Mouse (Mus musculus): ENCODE results near the gene Nutm1. TPM values are rescaled to one million over a fixed set of nuclear protein-coding genes. Genes with fewer than 3 reads are reported as not detected.

The Nutm1 gene
- polyA plus RNA-seq, 1 experiment from 2014 or later = not detected

GRCm38 (mm10) chr2:112246193-112246592, 12.9 kb downstream of the Nutm1 start:
- H3K27ac ChIP-seq (ENCODE audit: low read depth) = no peak overlapping the region
- 90% methylated on average over 6 of the region's 6 CpGs for WGBS
- no peak overlapping the region for H3K9ac ChIP-seq (ENCODE audit: low read length)
- peaks cover 19% of the 10 kb centered on the region; the same call in 1 of the 2 replicates for H3K36me3 ChIP-seq (ENCODE audit: control insufficient read depth, insufficient read depth, low read length)
- H3K4me2 ChIP-seq (ENCODE audit: low read length) = no peak overlapping the region
- H3K4me3 ChIP-seq (ENCODE audit: low read depth, low read length) = no peak overlapping the region
- H3K4me1 ChIP-seq (replicated peaks; ENCODE audit: control insufficient read depth, insufficient read depth, low read length) = no peaks in the 10 kb centered on the region
- H3K9me3 ChIP-seq (ENCODE audit: control insufficient read depth, low read length) = no peaks in the 10 kb centered on the region
- H3K27me3 ChIP-seq (replicated peaks; ENCODE audit: control insufficient read depth, insufficient read depth, low read length) = no peaks in the 10 kb centered on the region
- DNase-seq (ENCODE audit: low spot score) (no peak), ATAC-seq (replicated peaks; ENCODE audit: low FRiP score, low TSS enrichment, low read depth) (no peak; the same call in 1 of the 2 replicates)

- Histone ChIP-seq H3K4me1 (replicated peaks; ENCODE audit: control insufficient read depth, insufficient read depth, low read length) (peaks cover 6% of the 10 kb centered on the region; the same call in 1 of the 2 replicates), H3K4me2 (ENCODE audit: low read length) (no peak overlapping the region), H3K27ac (ENCODE audit: low read depth) (no peak overlapping the region), H3K27me3 (replicated peaks; ENCODE audit: control insufficient read depth, insufficient read depth, low read length) (no peaks in the 10 kb centered on the region), H3K9ac (ENCODE audit: low read length) (no peak overlapping the region), H3K9me3 (ENCODE audit: control insufficient read depth, low read length) (no peaks in the 10 kb centered on the region), H3K36me3 (ENCODE audit: control insufficient read depth, insufficient read depth, low read length) (peaks cover 19% of the 10 kb centered on the region; the same call in 1 of the 2 replicates), H3K4me3 (ENCODE audit: low read depth, low read length) (no peak overlapping the region)
- WGBS = 70% methylated on average over 5 of the region's 5 CpGs
- ATAC-seq (replicated peaks; ENCODE audit: low FRiP score, low TSS enrichment, low read depth) (no peak), DNase-seq (ENCODE audit: low spot score) (no peak)
These were observed 13.8 kb downstream of the Nutm1 start for GRCm38 (mm10) chr2:112245307-112245706.

- H3K27ac ChIP-seq (ENCODE audit: low read depth) = no peak overlapping the region
- DNase-seq (ENCODE audit: low spot score) (no peak), ATAC-seq (replicated peaks; ENCODE audit: low FRiP score, low TSS enrichment, low read depth) (no peak)
- WGBS = 77% methylated on average over 14 of the region's 14 CpGs
- H3K9ac ChIP-seq (ENCODE audit: low read length) = no peak overlapping the region
- no peaks in the 10 kb centered on the region for H3K27me3 ChIP-seq (replicated peaks; ENCODE audit: control insufficient read depth, insufficient read depth, low read length)
- no peak overlapping the region for H3K4me3 ChIP-seq (ENCODE audit: low read depth, low read length)
- H3K4me1 ChIP-seq (replicated peaks; ENCODE audit: control insufficient read depth, insufficient read depth, low read length) = peaks cover 6% of the 10 kb centered on the region; the same call in 1 of the 2 replicates
- peaks cover 19% of the 10 kb centered on the region; the same call in 1 of the 2 replicates for H3K36me3 ChIP-seq (ENCODE audit: control insufficient read depth, insufficient read depth, low read length)
- H3K4me2 ChIP-seq (ENCODE audit: low read length) = no peak overlapping the region
- no peaks in the 10 kb centered on the region for H3K9me3 ChIP-seq (ENCODE audit: control insufficient read depth, low read length)
These were observed 17.3 kb downstream of the Nutm1 start for GRCm38 (mm10) chr2:112241787-112242186.

- peak; percentile 75 for DNase-seq (ENCODE audit: low spot score)
These were observed 19.0 kb downstream of the Nutm1 start for GRCm38 (mm10) chr2:112239935-112240721.

GRCm38 (mm10) chr2:112239212-112239934, 19.7 kb downstream of the Nutm1 start, which contains the start of gene Lpcat4:
Gene Lpcat4, plus strand, starts transcription at chr2:112239468.
- Histone ChIP-seq H3K9ac (ENCODE audit: low read length) (peak within 1 kb of the TSS; percentile 79), H3K9me3 (ENCODE audit: control insufficient read depth, low read length) (no peaks in the 10 kb centered on the region), H3K36me3 (ENCODE audit: control insufficient read depth, insufficient read depth, low read length) (peaks cover 14% of the 10 kb centered on the region; the same call in 1 of the 2 replicates), H3K4me3 (ENCODE audit: low read depth, low read length) (peak within 1 kb of the TSS; percentile 76), H3K27ac (ENCODE audit: low read depth) (peak within 1 kb of the TSS; percentile 90), H3K27me3 (replicated peaks; ENCODE audit: control insufficient read depth, insufficient read depth, low read length) (no peaks in the 10 kb centered on the region), H3K4me2 (ENCODE audit: low read length) (peak within 1 kb of the TSS; percentile 86), H3K4me1 (replicated peaks; ENCODE audit: control insufficient read depth, insufficient read depth, low read length) (peaks cover 6% of the 10 kb centered on the region; the same call in 1 of the 2 replicates)
- ATAC-seq (replicated peaks; ENCODE audit: low FRiP score, low TSS enrichment, low read depth) = peak; percentile 85
- DNase-seq (ENCODE audit: low spot score) = peak; percentile 96
- 1% methylated on average over 70 of the region's 94 CpGs for WGBS

More at GRCm38 (mm10) chr2:112239935-112240721, 19.0 kb downstream of the Nutm1 start:
- peaks cover 6% of the 10 kb centered on the region; the same call in 1 of the 2 replicates for H3K4me1 ChIP-seq (replicated peaks; ENCODE audit: control insufficient read depth, insufficient read depth, low read length)
- H3K9ac ChIP-seq (ENCODE audit: low read length) = peak overlapping the region; percentile 79
- ATAC-seq (replicated peaks; ENCODE audit: low FRiP score, low TSS enrichment, low read depth) = peak; percentile 61
- H3K27me3 ChIP-seq (replicated peaks; ENCODE audit: control insufficient read depth, insufficient read depth, low read length) = no peaks in the 10 kb centered on the region
- peak overlapping the region; percentile 90 for H3K27ac ChIP-seq (ENCODE audit: low read depth)
- peak overlapping the region; percentile 86 for H3K4me2 ChIP-seq (ENCODE audit: low read length)
- H3K36me3 ChIP-seq (ENCODE audit: control insufficient read depth, insufficient read depth, low read length) = peaks cover 19% of the 10 kb centered on the region; the same call in 1 of the 2 replicates
- 0% methylated on average over 28 of the region's 28 CpGs for WGBS
- H3K4me3 ChIP-seq (ENCODE audit: low read depth, low read length) = peak overlapping the region; percentile 76
- H3K9me3 ChIP-seq (ENCODE audit: control insufficient read depth, low read length) = no peaks in the 10 kb centered on the region

- no peaks in the 10 kb centered on the region for H3K9me3 ChIP-seq (ENCODE audit: control insufficient read depth, low read length)
- 7% methylated on average over 4 of the region's 4 CpGs for WGBS
- peaks cover 6% of the 10 kb centered on the region; the same call in 1 of the 2 replicates for H3K4me1 ChIP-seq (replicated peaks; ENCODE audit: control insufficient read depth, insufficient read depth, low read length)
- H3K4me3 ChIP-seq (ENCODE audit: low read depth, low read length) = no peak overlapping the region
- H3K27me3 ChIP-seq (replicated peaks; ENCODE audit: control insufficient read depth, insufficient read depth, low read length) = no peaks in the 10 kb centered on the region
- peaks cover 5% of the 10 kb centered on the region; the same call in 1 of the 2 replicates for H3K36me3 ChIP-seq (ENCODE audit: control insufficient read depth, insufficient read depth, low read length)
- H3K4me2 ChIP-seq (ENCODE audit: low read length) = no peak overlapping the region
- no peak overlapping the region for H3K9ac ChIP-seq (ENCODE audit: low read length)
- H3K27ac ChIP-seq (ENCODE audit: low read depth) = no peak overlapping the region
- no peak for DNase-seq (ENCODE audit: low spot score)
- no peak for ATAC-seq (replicated peaks; ENCODE audit: low FRiP score, low TSS enrichment, low read depth)
These were observed 21.1 kb downstream of the Nutm1 start for GRCm38 (mm10) chr2:112238006-112238405.

GRCm38 (mm10) chr2:112236620-112237019, 22.5 kb downstream of the Nutm1 start:
- Histone ChIP-seq H3K4me1 (replicated peaks; ENCODE audit: control insufficient read depth, insufficient read depth, low read length) (peaks cover 6% of the 10 kb centered on the region; the same call in 1 of the 2 replicates), H3K4me2 (ENCODE audit: low read length) (no peak overlapping the region), H3K27ac (ENCODE audit: low read depth) (no peak overlapping the region), H3K36me3 (ENCODE audit: control insufficient read depth, insufficient read depth, low read length) (no peaks in the 10 kb centered on the region), H3K4me3 (ENCODE audit: low read depth, low read length) (no peak overlapping the region), H3K9ac (ENCODE audit: low read length) (no peak overlapping the region), H3K9me3 (ENCODE audit: control insufficient read depth, low read length) (no peaks in the 10 kb centered on the region), H3K27me3 (replicated peaks; ENCODE audit: control insufficient read depth, insufficient read depth, low read length) (no peaks in the 10 kb centered on the region)
- ATAC-seq (replicated peaks; ENCODE audit: low FRiP score, low TSS enrichment, low read depth) (no peak), DNase-seq (ENCODE audit: low spot score) (no peak)
- WGBS = 71% methylated on average over 2 of the region's 2 CpGs

GRCm38 (mm10) chr2:112232623-112233022, 26.5 kb downstream of the Nutm1 start:
- DNase-seq (ENCODE audit: low spot score) (no peak), ATAC-seq (replicated peaks; ENCODE audit: low FRiP score, low TSS enrichment, low read depth) (no peak)
- H3K4me3 ChIP-seq (ENCODE audit: low read depth, low read length) = no peak overlapping the region
- H3K4me1 ChIP-seq (replicated peaks; ENCODE audit: control insufficient read depth, insufficient read depth, low read length) = no peaks in the 10 kb centered on the region
- no peak overlapping the region for H3K27ac ChIP-seq (ENCODE audit: low read depth)
- no peak overlapping the region for H3K4me2 ChIP-seq (ENCODE audit: low read length)
- no peaks in the 10 kb centered on the region for H3K27me3 ChIP-seq (replicated peaks; ENCODE audit: control insufficient read depth, insufficient read depth, low read length)
- no peak overlapping the region for H3K9ac ChIP-seq (ENCODE audit: low read length)
- H3K36me3 ChIP-seq (ENCODE audit: control insufficient read depth, insufficient read depth, low read length) = no peaks in the 10 kb centered on the region
- WGBS = 94% methylated on average over 1 of the region's 1 CpGs
- H3K9me3 ChIP-seq (ENCODE audit: control insufficient read depth, low read length) = no peaks in the 10 kb centered on the region
